Comparison of ENCODE assay signal across 9 mouse cellular contexts in the genomic region with DNA sequence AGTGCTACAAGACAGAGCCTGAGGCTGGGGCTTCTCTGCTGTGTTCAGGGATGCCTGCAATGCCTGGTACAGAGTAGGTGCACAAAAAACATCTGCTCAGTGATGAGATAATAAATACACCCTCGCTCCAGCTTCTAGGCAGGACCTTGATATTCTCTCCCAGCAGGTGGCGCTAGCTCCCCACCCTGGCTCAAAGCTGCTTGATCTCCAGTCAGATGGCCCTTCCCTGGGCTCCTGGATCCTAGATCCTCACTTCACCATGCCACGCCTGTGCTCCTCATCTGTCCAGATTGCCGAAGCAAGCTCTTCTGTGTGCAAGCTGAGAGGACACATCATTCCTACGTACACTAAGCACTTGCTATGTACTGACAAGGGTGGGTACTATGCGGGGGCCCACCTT. TPM values are rescaled to one million over a fixed set of nuclear protein-coding genes. Genes with fewer than 3 reads are reported as not detected.
DNase-seq lines count a peak whose midpoint lies in the region; ATAC-seq and TF ChIP-seq lines count a peak whose summit lies in the region.
"Had no signal": no experiment of that assay in that cellular context is flagged by ENCODE, and none has a peak within 500 bp of the region (broad histone marks: within the 10 kb centered on the region; RNA-seq: fewer than 3 reads in every experiment).

No protein-coding gene starts in this region.

- peak; percentile 67 to 81 for DNase-seq in heart, adult 2 months
- peak; percentile 79 to 80 for DNase-seq in adrenal gland, adult 18-20 months (ENCODE audit: low spot score in 2 of 2)
- DNase-seq in embryo, embryonic 10 days (ENCODE audit: low spot score), result peak; percentile 83
- DNase-seq in heart, postnatal 4 days, result peak; percentile 88
- DNase-seq in left cerebral cortex, adult 18-20 months (ENCODE audit: low spot score in 2 of 2), result peak; percentile 77 to 83
- peak; percentile 32 to 37 for DNase-seq in monocyte, adult 2 months (ENCODE audit: low read depth in 1 of 2, low spot score in 2 of 2)

- no peak for TF ChIP-seq POLR2A in heart, adult 2 months (IDR thresholded peaks at IDR 0.05; ENCODE audit: insufficient read depth, low read depth, low read length)
- no peak for TF ChIP-seq POLR2A in testis, adult 2 months (IDR thresholded peaks at IDR 0.05; ENCODE audit: control insufficient read depth, low read depth, low read length)

- WGBS in heart, adult 2 months, result 45% methylated on average over 6 of the region's 6 CpGs
- WGBS in heart, embryonic 12.5 days, result 43% methylated on average over 6 of the region's 6 CpGs

- no peaks in the 10 kb centered on the region for H3K79me2 ChIP-seq in heart, adult 2 months (replicated peaks; ENCODE audit: control insufficient read depth, insufficient read depth, low read length)

- no peak overlapping the region for H3K27ac ChIP-seq in heart, adult 2 months
- no peak overlapping the region for H3K27ac ChIP-seq in heart, embryonic 12.5 days (ENCODE audit: poor library complexity, severe bottlenecking)
- H3K27ac ChIP-seq in testis, adult 2 months (ENCODE audit: control insufficient read depth, insufficient read depth, low read depth, low read length), result no peak overlapping the region
- H3K27ac ChIP-seq: macrophage had no signal

- no peak overlapping the region for H3K4me3 ChIP-seq in heart, adult 2 months
- no peak overlapping the region for H3K4me3 ChIP-seq in heart, embryonic 12.5 days
- no peak overlapping the region for H3K4me3 ChIP-seq in testis, adult 2 months (ENCODE audit: control insufficient read depth, low read depth, low read length)

- intact Hi-C loops in heart, adult 2 months (cut with DNase I), result loop anchor here (2.0 to 10.0 kb wide), 3 partner anchors 54 to 274 kb away; no protein-coding TSS in a partner anchor

- no peak overlapping the region for H3K9ac ChIP-seq in heart, adult 2 months (ENCODE audit: low read depth, low read length)
- H3K9ac ChIP-seq in heart, embryonic 12.5 days, result no peak overlapping the region

- H3K36me3 ChIP-seq in heart, adult 2 months (ENCODE audit: control insufficient read depth, insufficient read depth, low read length), result no peaks in the 10 kb centered on the region
- 0 out of 2 replicates have a peak, but pooled peaks cover 13% of the 10 kb centered on the region for H3K36me3 ChIP-seq in heart, embryonic 12.5 days
- no peaks in the 10 kb centered on the region for H3K36me3 ChIP-seq in testis, adult 2 months (ENCODE audit: control insufficient read depth, insufficient read depth, low read length)

- H3K9me3 ChIP-seq in heart, embryonic 12.5 days (replicated peaks), result no peaks in the 10 kb centered on the region

- H3K4me2 ChIP-seq in heart, embryonic 12.5 days, result no peak overlapping the region

- TF ChIP-seq CTCF in heart, adult 2 months (IDR thresholded peaks at IDR 0.05), result peak; percentile 93
- TF ChIP-seq CTCF in testis, adult 2 months (IDR thresholded peaks at IDR 0.05; ENCODE audit: control insufficient read depth, insufficient read depth, insufficient replicate concordance, low read depth, low read length), result peak; percentile 85; the same call in 1 of the 2 replicates

- no peak for ATAC-seq in heart, embryonic 12.5 days (ENCODE audit: insufficient number of reproducible peaks, low FRiP score)

- TF ChIP-seq EP300 in heart, adult 2 months (IDR thresholded peaks at IDR 0.05; ENCODE audit: insufficient read depth, low read depth, low read length), result peak; percentile 48; the same call in 1 of the 2 replicates

- H3K27me3 ChIP-seq in heart, adult 2 months (ENCODE audit: control insufficient read depth, insufficient read depth, low read length), result no peaks in the 10 kb centered on the region
- peaks cover 21% of the 10 kb centered on the region for H3K27me3 ChIP-seq in heart, embryonic 12.5 days (replicated peaks)
- no peaks in the 10 kb centered on the region for H3K27me3 ChIP-seq in testis, adult 2 months (ENCODE audit: control insufficient read depth, insufficient read depth, low read length)

- H3K4me1 ChIP-seq in heart, adult 2 months (ENCODE audit: control insufficient read depth, insufficient read depth, low read length), result no peaks in the 10 kb centered on the region
- H3K4me1 ChIP-seq in heart, embryonic 12.5 days (replicated peaks), result no peaks in the 10 kb centered on the region
- H3K4me1 ChIP-seq in testis, adult 2 months (ENCODE audit: control insufficient read depth, insufficient read depth, low read length), result no peaks in the 10 kb centered on the region

RNA-seq across cellular contexts. Expression of gene Htra3, which starts 21.5 kb away (rescaled TPM):
- 100 to 1,000 TPM; 101 to 102 TPM for total RNA-seq in heart, adult 2 months (2021)
- 130 and 147 TPM in 2 replicates for polyA plus RNA-seq in heart, adult 2 months (2012; rRNA removed)
- 4.3 and 4.8 TPM in 2 replicates for polyA plus RNA-seq in heart, embryonic 12.5 days (2016; fragmentation: Nextera tagmentation; extraction: Ambion mirVana)
- total RNA-seq in adrenal gland, adult 18-20 months (2021), result 10 to 100 TPM; 26.0 to 78.7 TPM
- 10 to 100 TPM; 23.3 to 30.8 TPM for total RNA-seq in heart, postnatal 4 days (2021)
- total RNA-seq in left cerebral cortex, adult 18-20 months (2021), result 1 to 10 TPM; 5.0 to 7.4 TPM
- 14.8 and 15.0 TPM in 2 replicates for polyA plus RNA-seq in testis, adult 2 months (2012; rRNA removed)

RNA-seq across cellular contexts. Expression of gene Sh3tc1, which starts 38.7 kb away (rescaled TPM):
- total RNA-seq in heart, adult 2 months (2021), result 1 to 10 TPM; 5.7 to 7.2 TPM
- 6.3 and 6.8 TPM in 2 replicates for polyA plus RNA-seq in heart, adult 2 months (2012; rRNA removed)
- 10.0 and 10.4 TPM in 2 replicates for polyA plus RNA-seq in heart, embryonic 12.5 days (2016; fragmentation: Nextera tagmentation; extraction: Ambion mirVana)
- total RNA-seq in adrenal gland, adult 18-20 months (2021), result 10 to 100 TPM; 25.5 to 26.1 TPM
- total RNA-seq in heart, postnatal 4 days (2021), result 10 to 100 TPM; 12.9 to 16.2 TPM
- 1 to 10 TPM; 2.4 to 2.6 TPM for total RNA-seq in left cerebral cortex, adult 18-20 months (2021)
- polyA plus RNA-seq in testis, adult 2 months (2012; rRNA removed), result 0.59 and 0.72 TPM in 2 replicates

RNA-seq across cellular contexts. Expression of gene Ablim2, which starts 56.6 kb away (rescaled TPM):
- total RNA-seq in heart, adult 2 months (2021), result 10 to 100 TPM; 20.1 to 20.8 TPM
- polyA plus RNA-seq in heart, adult 2 months (2012; rRNA removed), result 32.7 and 41.0 TPM in 2 replicates
- polyA plus RNA-seq in heart, embryonic 12.5 days (2016; fragmentation: Nextera tagmentation; extraction: Ambion mirVana), result 3.8 and 3.9 TPM in 2 replicates
- total RNA-seq in adrenal gland, adult 18-20 months (2021), result 1 to 10 TPM; 7.5 to 8.0 TPM
- 10 to 100 TPM; 10.8 to 11.7 TPM for total RNA-seq in heart, postnatal 4 days (2021)
- 100 to 1,000 TPM; 168 to 215 TPM for total RNA-seq in left cerebral cortex, adult 18-20 months (2021)
- polyA plus RNA-seq in testis, adult 2 months (2012; rRNA removed), result 1.2 and 1.7 TPM in 2 replicates

Comparison
In these comparisons a context has a peak if more than half of its experiments do, and no peak if none do; other contexts are left out.
1. DNase-seq: peak in every context shown above with its lines; median percentile 88 in heart, postnatal 4 days; 83 in embryo, embryonic 10 days; 80 in left cerebral cortex, adult 18-20 months; 80 in adrenal gland, adult 18-20 months; 74 in heart, adult 2 months; 34 in monocyte, adult 2 months.
2. RNA of gene Ablim2, which starts 56.6 kb away (total RNA-seq): 168 to 215 TPM in left cerebral cortex, adult 18-20 months; 20.1 to 20.8 TPM in heart, adult 2 months, 10.8 to 11.7 TPM in heart, postnatal 4 days and 7.5 to 8.0 TPM in adrenal gland, adult 18-20 months; every median in the first group is over 4 times any median in the second.